Mouse (Mus musculus): ENCODE measurements around the gene Ankmy2. TPM values are rescaled to one million over a fixed set of nuclear protein-coding genes. Genes with fewer than 3 reads are reported as not detected.

Ankmy2 gene
- polyA plus RNA-seq, 1 experiment from 2014 or later = 34.9 TPM

GRCm38 (mm10) chr12:36207800-36208148 is 50.9 kb downstream of the Ankmy2 start:
- no peak overlapping the region for H3K4me3 ChIP-seq
- 0 out of 2 replicates have a peak, but pooled peaks have one; percentile 22 for ATAC-seq (ENCODE audit: insufficient number of reproducible peaks, insufficient read depth, low FRiP score, low TSS enrichment)
- no peaks in the 10 kb centered on the region for H3K27me3 ChIP-seq
- 86% methylated on average over 7 of the region's 7 CpGs for WGBS
- H3K4me2 ChIP-seq (replicated peaks) = no peak overlapping the region
- no peaks in the 10 kb centered on the region for H3K4me1 ChIP-seq
- no peaks in the 10 kb centered on the region for H3K9me3 ChIP-seq
- no peak overlapping the region for H3K27ac ChIP-seq
- no peaks in the 10 kb centered on the region for H3K36me3 ChIP-seq
- H3K9ac ChIP-seq = no peak overlapping the region

- Histone ChIP-seq H3K9me3 (no peaks in the 10 kb centered on the region), H3K4me3 (no peak overlapping the region), H3K27me3 (no peaks in the 10 kb centered on the region), H3K9ac (no peak overlapping the region), H3K4me1 (no peaks in the 10 kb centered on the region), H3K4me2 (replicated peaks) (no peak overlapping the region), H3K36me3 (no peaks in the 10 kb centered on the region), H3K27ac (no peak overlapping the region)
- 78% methylated on average over 19 of the region's 19 CpGs for WGBS
- no peak for ATAC-seq (ENCODE audit: insufficient number of reproducible peaks, insufficient read depth, low FRiP score, low TSS enrichment)
Observed at GRCm38 (mm10) chr12:36208456-36208855, 51.5 kb downstream of the Ankmy2 start.

GRCm38 (mm10) chr12:36210096-36210495 is 53.2 kb downstream of the Ankmy2 start:
- no peak overlapping the region for H3K27ac ChIP-seq
- no peaks in the 10 kb centered on the region for H3K4me1 ChIP-seq
- no peaks in the 10 kb centered on the region for H3K9me3 ChIP-seq
- no peak for ATAC-seq (ENCODE audit: insufficient number of reproducible peaks, insufficient read depth, low FRiP score, low TSS enrichment)
- H3K27me3 ChIP-seq = no peaks in the 10 kb centered on the region
- no peaks in the 10 kb centered on the region for H3K36me3 ChIP-seq
- H3K4me2 ChIP-seq (replicated peaks) = no peak overlapping the region
- H3K4me3 ChIP-seq = no peak overlapping the region
- no peak overlapping the region for H3K9ac ChIP-seq
- WGBS = 84% methylated on average over 4 of the region's 4 CpGs

- Histone ChIP-seq H3K9ac (no peak overlapping the region), H3K9me3 (no peaks in the 10 kb centered on the region), H3K4me1 (peaks cover 11% of the 10 kb centered on the region; the same call in 1 of the 2 replicates), H3K27ac (no peak overlapping the region), H3K4me3 (no peak overlapping the region), H3K27me3 (no peaks in the 10 kb centered on the region), H3K36me3 (no peaks in the 10 kb centered on the region), H3K4me2 (replicated peaks) (no peak overlapping the region)
- ATAC-seq (ENCODE audit: insufficient number of reproducible peaks, insufficient read depth, low FRiP score, low TSS enrichment) = no peak
- 52% methylated on average over 8 of the region's 8 CpGs for WGBS
Observed at GRCm38 (mm10) chr12:36214389-36215148, 57.7 kb downstream of the Ankmy2 start.

- Histone ChIP-seq H3K27ac (no peak overlapping the region), H3K27me3 (no peaks in the 10 kb centered on the region), H3K36me3 (no peaks in the 10 kb centered on the region), H3K9me3 (no peaks in the 10 kb centered on the region), H3K9ac (no peak overlapping the region), H3K4me1 (peaks cover 11% of the 10 kb centered on the region; the same call in 1 of the 2 replicates), H3K4me3 (no peak overlapping the region), H3K4me2 (replicated peaks) (no peak overlapping the region)
- WGBS = 0% methylated on average over 1 of the region's 1 CpGs
- no peak for ATAC-seq (ENCODE audit: insufficient number of reproducible peaks, insufficient read depth, low FRiP score, low TSS enrichment)
Observed at GRCm38 (mm10) chr12:36215149-36215480, 58.2 kb downstream of the Ankmy2 start.

- peaks cover 11% of the 10 kb centered on the region; the same call in 1 of the 2 replicates for H3K4me1 ChIP-seq
- no peaks in the 10 kb centered on the region for H3K36me3 ChIP-seq
- H3K9ac ChIP-seq = no peak overlapping the region
- H3K4me3 ChIP-seq = no peak overlapping the region
- ATAC-seq (ENCODE audit: insufficient number of reproducible peaks, insufficient read depth, low FRiP score, low TSS enrichment) = no peak
- H3K4me2 ChIP-seq (replicated peaks) = no peak overlapping the region
- WGBS = 61% methylated on average over 4 of the region's 4 CpGs
- H3K9me3 ChIP-seq = no peaks in the 10 kb centered on the region
- no peak overlapping the region for H3K27ac ChIP-seq
- no peaks in the 10 kb centered on the region for H3K27me3 ChIP-seq
Observed at GRCm38 (mm10) chr12:36216230-36216629, 59.3 kb downstream of the Ankmy2 start.

- 84% methylated on average over 10 of the region's 10 CpGs for WGBS
- Histone ChIP-seq H3K27ac (no peak overlapping the region), H3K9me3 (no peaks in the 10 kb centered on the region), H3K4me2 (replicated peaks) (no peak overlapping the region), H3K27me3 (no peaks in the 10 kb centered on the region), H3K4me1 (peaks cover 11% of the 10 kb centered on the region; the same call in 1 of the 2 replicates), H3K4me3 (no peak overlapping the region), H3K36me3 (no peaks in the 10 kb centered on the region), H3K9ac (no peak overlapping the region)
- no peak for ATAC-seq (ENCODE audit: insufficient number of reproducible peaks, insufficient read depth, low FRiP score, low TSS enrichment)
Observed at GRCm38 (mm10) chr12:36216905-36217304, 60.0 kb downstream of the Ankmy2 start.

GRCm38 (mm10) chr12:36224392-36224791 is 67.5 kb downstream of the Ankmy2 start:
- WGBS = 70% methylated on average over 4 of the region's 4 CpGs
- H3K27ac ChIP-seq = no peak overlapping the region
- H3K36me3 ChIP-seq = no peaks in the 10 kb centered on the region
- no peak overlapping the region for H3K4me3 ChIP-seq
- H3K4me1 ChIP-seq = no peaks in the 10 kb centered on the region
- ATAC-seq (ENCODE audit: insufficient number of reproducible peaks, insufficient read depth, low FRiP score, low TSS enrichment) = no peak
- no peaks in the 10 kb centered on the region for H3K27me3 ChIP-seq
- no peak overlapping the region for H3K4me2 ChIP-seq (replicated peaks)
- H3K9ac ChIP-seq = no peak overlapping the region
- no peaks in the 10 kb centered on the region for H3K9me3 ChIP-seq

GRCm38 (mm10) chr12:36231386-36231785 is 74.5 kb downstream of the Ankmy2 start:
- H3K27ac ChIP-seq = no peak overlapping the region
- H3K27me3 ChIP-seq = no peaks in the 10 kb centered on the region
- WGBS = 83% methylated on average over 2 of the region's 2 CpGs

GRCm38 (mm10) chr12:36241171-36241570 is 84.3 kb downstream of the Ankmy2 start:
- ATAC-seq (ENCODE audit: insufficient number of reproducible peaks, insufficient read depth, low FRiP score, low TSS enrichment) = no peak
- Histone ChIP-seq H3K9ac (no peak overlapping the region), H3K36me3 (no peaks in the 10 kb centered on the region)

More at GRCm38 (mm10) chr12:36231386-36231785, 74.5 kb downstream of the Ankmy2 start:
- Histone ChIP-seq H3K4me2 (replicated peaks) (no peak overlapping the region), H3K4me3 (no peak overlapping the region), H3K4me1 (no peaks in the 10 kb centered on the region), H3K36me3 (no peaks in the 10 kb centered on the region), H3K9me3 (0 out of 2 replicates have a peak, but pooled peaks cover 5% of the 10 kb centered on the region), H3K9ac (no peak overlapping the region)
- ATAC-seq (ENCODE audit: insufficient number of reproducible peaks, insufficient read depth, low FRiP score, low TSS enrichment) = no peak

More at GRCm38 (mm10) chr12:36241171-36241570, 84.3 kb downstream of the Ankmy2 start:
- no peak overlapping the region for H3K27ac ChIP-seq
- no peaks in the 10 kb centered on the region for H3K27me3 ChIP-seq
- H3K4me1 ChIP-seq = no peaks in the 10 kb centered on the region
- no peak overlapping the region for H3K4me2 ChIP-seq (replicated peaks)
- H3K4me3 ChIP-seq = no peak overlapping the region
- 78% methylated on average over 3 of the region's 3 CpGs for WGBS
- no peaks in the 10 kb centered on the region for H3K9me3 ChIP-seq
